Mouse (Mus musculus): Measurements from ENCODE around the gene Itpr1. TPM values are rescaled to one million over a fixed set of nuclear protein-coding genes. Genes with fewer than 3 reads are reported as not detected.

Itpr1 gene
- polyA plus RNA-seq, 1 experiment from 2014 or later: 10.0 TPM

GRCm38 (mm10) chr6:108448016-108448735 lies 235.3 kb downstream of the Itpr1 start:
- no peaks in the 10 kb centered on the region for H3K9me3 ChIP-seq
- DNase-seq (ENCODE audit: low spot score): no peak
- peaks cover 5% of the 10 kb centered on the region for H3K36me3 ChIP-seq (replicated peaks)
- H3K4me3 ChIP-seq: no peak overlapping the region
- WGBS: 80% methylated on average over 11 of the region's 11 CpGs
- H3K27me3 ChIP-seq (replicated peaks; ENCODE audit: low read depth, poor library complexity, severe bottlenecking): no peaks in the 10 kb centered on the region
- H3K27ac ChIP-seq (replicated peaks): no peak overlapping the region
- H3K4me1 ChIP-seq: 0 out of 2 replicates have a peak, but pooled peaks cover 2% of the 10 kb centered on the region

GRCm38 (mm10) chr6:108448864-108449263 lies 236.0 kb downstream of the Itpr1 start:
- Histone ChIP-seq H3K4me3 (no peak overlapping the region), H3K27ac (replicated peaks) (no peak overlapping the region), H3K27me3 (replicated peaks; ENCODE audit: low read depth, poor library complexity, severe bottlenecking) (no peaks in the 10 kb centered on the region), H3K36me3 (replicated peaks) (peaks cover 5% of the 10 kb centered on the region), H3K9me3 (no peaks in the 10 kb centered on the region), H3K4me1 (0 out of 2 replicates have a peak, but pooled peaks cover 2% of the 10 kb centered on the region)
- no peak for DNase-seq (ENCODE audit: low spot score)
- WGBS: 44% methylated on average over 2 of the region's 2 CpGs

GRCm38 (mm10) chr6:108451536-108451935 lies 238.6 kb downstream of the Itpr1 start:
- no peak overlapping the region for H3K4me3 ChIP-seq
- no peak for DNase-seq (ENCODE audit: low spot score)
- H3K9me3 ChIP-seq: no peaks in the 10 kb centered on the region
- no peaks in the 10 kb centered on the region for H3K27me3 ChIP-seq (replicated peaks; ENCODE audit: low read depth, poor library complexity, severe bottlenecking)
- H3K36me3 ChIP-seq (replicated peaks): no peaks in the 10 kb centered on the region; the same call in 1 of the 2 replicates
- peaks cover 22% of the 10 kb centered on the region for H3K4me1 ChIP-seq
- H3K27ac ChIP-seq (replicated peaks): no peak overlapping the region
- WGBS: 85% methylated on average over 2 of the region's 2 CpGs

- 87% methylated on average over 5 of the region's 5 CpGs for WGBS
- Histone ChIP-seq H3K36me3 (replicated peaks) (no peaks in the 10 kb centered on the region), H3K9me3 (no peaks in the 10 kb centered on the region), H3K27me3 (replicated peaks; ENCODE audit: low read depth, poor library complexity, severe bottlenecking) (no peaks in the 10 kb centered on the region), H3K4me3 (no peak overlapping the region), H3K4me1 (peaks cover 42% of the 10 kb centered on the region), H3K27ac (replicated peaks) (no peak overlapping the region)
- DNase-seq (ENCODE audit: low spot score): no peak
Measured at GRCm38 (mm10) chr6:108453618-108454017, 240.7 kb downstream of the Itpr1 start.

DNA sequence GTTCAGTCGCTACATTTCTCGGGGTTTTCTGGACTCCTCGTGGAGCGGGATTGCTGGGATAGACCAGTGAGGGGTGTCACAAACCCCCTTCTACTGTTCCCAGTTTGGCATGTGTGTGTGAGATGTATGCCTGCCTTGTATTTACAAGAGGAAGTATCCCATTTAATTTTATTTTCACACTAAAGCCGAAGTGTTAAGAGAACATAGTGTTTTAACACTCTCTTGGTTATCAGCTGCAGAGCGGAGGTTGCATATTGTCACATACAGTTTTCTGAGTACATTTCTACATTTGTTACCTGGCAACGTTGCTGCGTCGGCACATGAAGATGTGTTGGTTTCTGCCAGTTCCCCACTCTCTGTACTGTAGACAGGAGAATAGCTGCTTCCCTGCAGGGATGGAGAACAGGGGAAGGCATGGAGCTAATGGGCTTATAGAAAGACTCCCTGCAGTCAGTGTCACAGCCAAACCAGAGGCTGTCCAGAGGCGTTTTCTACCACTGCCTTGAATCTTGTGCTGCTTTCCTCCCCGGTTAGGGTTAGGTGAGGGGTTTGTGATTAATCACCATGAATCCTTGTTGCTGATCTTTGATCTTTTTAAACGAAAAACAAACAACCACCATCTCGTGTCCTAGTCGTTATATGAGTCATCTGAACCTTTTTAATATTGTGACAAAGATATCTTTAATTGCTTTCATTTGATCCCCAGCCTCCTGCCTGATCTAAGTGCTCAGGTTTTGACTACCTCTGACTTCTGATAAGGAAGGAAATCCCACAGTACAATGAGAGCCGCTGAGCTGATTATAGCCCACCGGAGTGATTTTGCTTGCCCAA lies 241.4 kb downstream of the Itpr1 start:
- Histone ChIP-seq H3K4me3 (no peak overlapping the region), H3K27ac (replicated peaks) (no peak overlapping the region), H3K27me3 (replicated peaks; ENCODE audit: low read depth, poor library complexity, severe bottlenecking) (no peaks in the 10 kb centered on the region), H3K36me3 (replicated peaks) (no peaks in the 10 kb centered on the region), H3K9me3 (no peaks in the 10 kb centered on the region), H3K4me1 (peaks cover 46% of the 10 kb centered on the region)
- DNase-seq (ENCODE audit: low spot score): no peak
- 78% methylated on average over 16 of the region's 16 CpGs for WGBS

DNA sequence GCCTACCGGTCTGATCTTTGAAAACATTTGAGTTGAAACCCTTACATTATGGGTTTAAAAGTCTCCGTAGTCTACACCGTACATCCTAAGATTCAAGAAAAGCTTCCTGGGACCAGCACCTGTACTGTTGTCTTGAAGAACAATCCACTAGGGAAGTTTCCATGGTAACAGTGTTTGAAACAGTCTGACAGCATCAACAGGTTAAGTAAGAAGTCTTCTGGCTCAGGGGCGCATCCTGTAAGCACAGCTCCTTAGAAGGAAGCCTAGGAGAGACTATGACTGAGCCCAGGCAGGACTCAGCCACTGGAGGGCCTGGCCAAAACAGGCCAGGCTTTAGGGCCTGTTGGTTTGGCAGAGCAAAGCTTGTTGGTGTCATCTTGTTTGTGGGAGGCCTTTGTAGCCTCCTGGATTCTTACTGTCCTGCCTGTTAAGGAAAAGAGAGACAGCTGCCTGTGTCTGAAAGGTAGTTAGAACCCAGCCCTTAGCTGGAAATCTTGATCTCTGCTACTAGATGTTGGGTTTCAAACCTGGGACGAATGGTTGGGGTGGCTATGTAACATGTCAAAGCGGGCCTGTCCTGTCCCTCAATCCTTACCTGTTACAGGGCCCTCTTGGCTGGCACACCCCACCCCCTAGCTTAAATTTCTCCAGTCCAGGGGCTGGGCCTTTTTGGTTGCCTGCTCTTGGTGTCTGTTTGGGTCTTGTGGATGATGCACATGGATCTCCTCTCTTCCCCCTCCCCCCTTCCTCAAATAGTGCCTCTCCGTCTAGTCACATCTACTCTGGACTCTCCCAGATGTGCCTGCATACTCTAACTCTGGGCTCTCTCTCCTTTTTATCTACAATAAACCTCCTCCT lies 242.3 kb downstream of the Itpr1 start:
- no peaks in the 10 kb centered on the region for H3K27me3 ChIP-seq (replicated peaks; ENCODE audit: low read depth, poor library complexity, severe bottlenecking)
- no peaks in the 10 kb centered on the region for H3K9me3 ChIP-seq
- 87% methylated on average over 7 of the region's 7 CpGs for WGBS
- no peak overlapping the region for H3K4me3 ChIP-seq
- H3K4me1 ChIP-seq: peaks cover 50% of the 10 kb centered on the region
- peak overlapping the region; percentile 54 for H3K27ac ChIP-seq (replicated peaks)
- no peak for DNase-seq (ENCODE audit: low spot score)
- 0 out of 2 replicates have a peak, but pooled peaks cover 1% of the 10 kb centered on the region for H3K36me3 ChIP-seq (replicated peaks)

DNA sequence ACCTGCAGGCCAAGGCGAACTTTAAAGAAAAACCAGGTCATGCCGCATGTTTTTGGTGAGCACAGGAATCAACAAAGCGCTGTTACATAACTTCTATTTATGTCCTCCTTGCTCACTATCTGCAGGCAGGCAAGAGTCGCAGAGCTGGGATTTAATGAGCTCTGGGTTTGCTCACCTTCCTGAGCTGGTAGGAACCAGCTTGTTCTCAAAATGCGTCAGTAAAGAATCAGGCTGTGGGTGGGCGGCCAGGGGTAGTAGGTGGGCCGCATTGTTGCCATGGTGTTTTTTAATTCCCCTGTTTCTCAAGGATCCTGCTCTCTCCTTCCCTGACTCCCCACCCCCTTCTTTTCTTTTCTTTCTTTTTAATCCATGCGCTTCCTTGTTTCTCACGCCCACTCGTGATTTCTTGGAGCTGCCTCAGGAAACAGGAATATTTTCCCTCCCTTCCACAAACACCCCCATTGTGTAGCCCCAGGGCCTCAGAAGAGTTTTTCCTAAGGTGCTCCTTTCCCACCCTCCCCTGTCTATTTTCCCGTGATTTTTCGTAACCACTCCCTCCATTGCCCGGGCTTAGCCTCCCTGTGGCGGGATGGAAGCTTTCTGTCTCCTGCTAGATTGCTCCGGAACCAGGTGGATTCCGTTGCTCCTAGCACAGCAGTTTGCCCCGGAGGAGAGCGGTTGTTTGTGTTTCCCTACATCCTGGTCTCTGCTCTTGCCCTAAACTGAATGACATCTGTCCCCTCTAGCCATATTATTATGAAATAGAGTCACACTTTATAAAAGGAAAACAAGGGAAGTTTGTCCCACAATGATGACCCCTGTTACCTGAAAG lies 243.6 kb downstream of the Itpr1 start:
- peak; percentile 70 for DNase-seq (ENCODE audit: low spot score)
- Histone ChIP-seq H3K27me3 (replicated peaks; ENCODE audit: low read depth, poor library complexity, severe bottlenecking) (no peaks in the 10 kb centered on the region), H3K27ac (replicated peaks) (peak overlapping the region; percentile 80), H3K36me3 (replicated peaks) (0 out of 2 replicates have a peak, but pooled peaks cover 4% of the 10 kb centered on the region), H3K9me3 (no peaks in the 10 kb centered on the region), H3K4me1 (peaks cover 50% of the 10 kb centered on the region), H3K4me3 (peak overlapping the region; percentile 36)
- 10% methylated on average over 18 of the region's 18 CpGs for WGBS

GRCm38 (mm10) chr6:108457063-108457405 lies 244.1 kb downstream of the Itpr1 start:
- no peaks in the 10 kb centered on the region for H3K27me3 ChIP-seq (replicated peaks; ENCODE audit: low read depth, poor library complexity, severe bottlenecking)
- DNase-seq (ENCODE audit: low spot score): peak; percentile 29
- H3K9me3 ChIP-seq: no peaks in the 10 kb centered on the region
- H3K27ac ChIP-seq (replicated peaks): peak overlapping the region; percentile 80
- 0 out of 2 replicates have a peak, but pooled peaks cover 4% of the 10 kb centered on the region for H3K36me3 ChIP-seq (replicated peaks)
- 13% methylated on average over 5 of the region's 5 CpGs for WGBS
- H3K4me3 ChIP-seq: peak overlapping the region; percentile 36; the same call in 1 of the 2 replicates
- H3K4me1 ChIP-seq: peaks cover 50% of the 10 kb centered on the region

GRCm38 (mm10) chr6:108457516-108458181 lies 244.8 kb downstream of the Itpr1 start:
- peak overlapping the region; percentile 80 for H3K27ac ChIP-seq (replicated peaks)
- WGBS: 60% methylated on average over 14 of the region's 14 CpGs
- peak; percentile 21 for DNase-seq (ENCODE audit: low spot score)

DNA sequence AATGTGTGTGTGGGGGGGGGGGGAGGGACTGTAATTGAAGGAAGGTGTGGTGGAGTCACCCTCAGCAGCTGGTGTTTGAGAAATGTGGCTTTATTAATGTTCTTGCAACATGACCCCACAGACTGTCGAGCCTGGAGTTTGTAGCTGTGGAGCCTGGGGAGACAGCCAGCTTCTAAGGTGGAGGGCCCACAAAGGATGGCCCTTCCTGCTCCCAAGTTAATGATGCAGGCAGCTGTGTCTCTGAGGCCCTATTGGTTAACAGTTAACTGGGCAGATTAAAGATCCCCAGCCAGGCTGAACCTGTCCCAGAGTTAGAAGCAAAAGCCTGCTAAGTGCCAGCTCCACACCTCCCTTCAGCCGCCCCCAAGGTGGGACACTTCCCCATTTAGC lies 245.3 kb downstream of the Itpr1 start:
- Histone ChIP-seq H3K36me3 (replicated peaks) (0 out of 2 replicates have a peak, but pooled peaks cover 4% of the 10 kb centered on the region), H3K4me1 (peaks cover 50% of the 10 kb centered on the region), H3K27ac (replicated peaks) (peak overlapping the region; percentile 80), H3K9me3 (no peaks in the 10 kb centered on the region), H3K27me3 (replicated peaks; ENCODE audit: low read depth, poor library complexity, severe bottlenecking) (no peaks in the 10 kb centered on the region), H3K4me3 (no peak overlapping the region)
- DNase-seq (ENCODE audit: low spot score): peak; percentile 37
- WGBS: 42% methylated on average over 2 of the region's 2 CpGs

More at GRCm38 (mm10) chr6:108457516-108458181, 244.8 kb downstream of the Itpr1 start:
- no peak overlapping the region for H3K4me3 ChIP-seq
- peaks cover 50% of the 10 kb centered on the region for H3K4me1 ChIP-seq
- 0 out of 2 replicates have a peak, but pooled peaks cover 4% of the 10 kb centered on the region for H3K36me3 ChIP-seq (replicated peaks)
- H3K27me3 ChIP-seq (replicated peaks; ENCODE audit: low read depth, poor library complexity, severe bottlenecking): no peaks in the 10 kb centered on the region
- H3K9me3 ChIP-seq: no peaks in the 10 kb centered on the region

- Histone ChIP-seq H3K27me3 (replicated peaks; ENCODE audit: low read depth, poor library complexity, severe bottlenecking) (no peaks in the 10 kb centered on the region), H3K36me3 (replicated peaks) (0 out of 2 replicates have a peak, but pooled peaks cover 4% of the 10 kb centered on the region), H3K4me1 (peaks cover 50% of the 10 kb centered on the region), H3K4me3 (no peak overlapping the region), H3K27ac (replicated peaks) (peak overlapping the region; percentile 80; the same call in 1 of the 2 replicates), H3K9me3 (no peaks in the 10 kb centered on the region)
- 87% methylated on average over 11 of the region's 11 CpGs for WGBS
- DNase-seq (ENCODE audit: low spot score): no peak
Measured at GRCm38 (mm10) chr6:108458826-108459225, 245.9 kb downstream of the Itpr1 start.

Data from embryonic facial prominence, embryonic 10.5 days (tissue).